Mouse (Mus musculus) lung, embryonic 14.5 days (tissue): ENCODE results near the gene Uba7. TPM values are rescaled to one million over a fixed set of nuclear protein-coding genes. Genes with fewer than 3 reads are reported as not detected.

Source experiments
- ATAC-seq: fragments of 200-750 bp; cut with Nextera tagmentation; 2 replicates; pipeline ENCODE4 v1.8.0; 2017; ENCODE audit warnings: mild to moderate bottlenecking, moderate TSS enrichment, moderate library complexity; ENCODE audit not compliant: insufficient read depth
- DNase-seq: peaks from one replicate; pipeline ENCODE4 v3.0.0-alpha.2; 2015
- H3K27ac ChIP-seq: fragments of 300-500 bp; sonication (generic); 2 replicates; pipeline ENCODE4 v1.5.1; 2014; ENCODE audit warnings: low read depth, mild to moderate bottlenecking, moderate library complexity
- H3K27me3 ChIP-seq: fragments of 300-500 bp; sonication (generic); 2 replicates; pipeline ENCODE4 v1.6.1; 2014; ENCODE audit warnings: low read length, control low read depth; ENCODE audit not compliant: insufficient read depth
- H3K36me3 ChIP-seq: fragments of 300-500 bp; sonication (generic); 2 replicates; pipeline ENCODE4 v1.6.1; 2014; ENCODE audit warnings: control low read depth; ENCODE audit not compliant: insufficient read depth
- H3K4me1 ChIP-seq: fragments of 300-500 bp; sonication (generic); 2 replicates; pipeline ENCODE4 v1.6.1; 2014; ENCODE audit warnings: antibody characterized with exemption, control low read depth; ENCODE audit not compliant: insufficient read depth
- H3K4me2 ChIP-seq: fragments of 300-500 bp; sonication (generic); 2 replicates; pipeline ENCODE4 v1.6.1; 2014; ENCODE audit warnings: mild to moderate bottlenecking
- H3K4me3 ChIP-seq: fragments of 300-500 bp; sonication (generic); 2 replicates; pipeline ENCODE4 v1.5.1; 2014; ENCODE audit warnings: low read depth, low read length
- H3K9ac ChIP-seq: fragments of 300-500 bp; sonication (generic); 2 replicates; pipeline ENCODE4 v1.6.1; 2014
- H3K9me3 ChIP-seq: fragments of 300-500 bp; sonication (generic); 2 replicates; pipeline ENCODE4 v1.6.1; 2016; ENCODE audit warnings: low read depth, low read length, control low read depth
- CTCF ChIP-seq: IDR thresholded peaks from 2 replicates; pipeline ENCODE4 v1.5.1; 2016; ENCODE audit warnings: antibody characterized with exemption, low read depth
- WGBS: fragments of 180-500 bp; shearing (Covaris S2); extraction: QIAGEN DNeasy Blood & Tissue Kit; methylation state at CpG from one replicate; pipeline ENCODE4 v1.1.7; 2014; 5-methylcytosine and 5-hydroxymethylcytosine counted together
- polyA plus RNA-seq: library from polyadenylated mRNA; unstranded; fragments of >200 nt; fragmentation: Nextera tagmentation; extraction: Ambion mirVana; gene quantifications from 2 replicates; pipeline ENCODE4 v1.2.1, GENCODE M21; 2014

Uba7 gene
- polyA plus RNA-seq, 1 experiment from 2014 or later: 18.1 TPM

DNA sequence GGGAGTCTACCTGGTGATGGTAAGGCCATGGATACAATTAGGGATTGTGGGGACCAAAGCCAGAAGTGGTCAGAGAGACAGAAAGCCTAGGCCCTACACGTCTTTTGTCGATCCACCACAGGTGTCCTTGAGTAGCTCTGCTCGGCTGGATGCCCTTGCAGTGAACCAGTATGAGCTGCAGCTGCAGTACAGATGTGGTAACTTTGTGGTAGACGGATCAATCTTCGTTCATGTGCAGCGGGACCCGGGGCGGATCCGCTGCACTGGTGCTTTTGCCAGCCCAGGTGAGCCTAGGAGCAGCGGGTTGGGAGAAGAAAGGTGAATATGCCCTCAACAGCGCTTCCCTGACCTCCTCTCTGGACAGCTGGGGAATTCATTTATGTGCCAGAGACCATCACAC, 17.7 kb downstream of the Uba7 start:
- Histone ChIP-seq H3K4me3 (no peak overlapping the region), H3K27me3 (no peaks in the 10 kb centered on the region), H3K4me2 (no peak overlapping the region), H3K9ac (no peak overlapping the region), H3K4me1 (no peaks in the 10 kb centered on the region), H3K9me3 (no peaks in the 10 kb centered on the region), H3K27ac (no peak overlapping the region), H3K36me3 (no peaks in the 10 kb centered on the region)
- ATAC-seq: no peak
- DNase-seq: no peak
- WGBS: 86% methylated on average over 11 of the region's 11 CpGs
- no peak for TF ChIP-seq CTCF

DNA sequence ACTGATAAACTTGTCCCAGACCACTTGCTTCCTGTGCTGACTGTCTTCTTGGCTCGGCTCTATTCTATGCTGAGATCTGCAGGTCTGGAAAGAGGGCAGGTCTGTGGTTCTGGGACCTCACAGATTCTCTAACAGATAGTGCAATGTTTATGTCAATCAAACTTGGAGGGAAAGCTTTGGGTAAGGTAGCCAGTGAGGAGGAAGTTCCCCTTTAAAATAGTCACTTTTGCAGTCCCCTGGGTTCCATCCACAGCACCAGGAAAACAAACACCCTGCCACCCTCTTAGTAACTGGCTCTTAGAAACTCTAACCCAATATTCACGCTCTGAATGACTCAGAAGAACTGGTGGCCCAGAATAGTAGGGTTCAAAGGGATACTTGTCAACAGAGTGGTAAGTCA, 19.2 kb downstream of the Uba7 start:
- ATAC-seq (no peak), DNase-seq (no peak)
- Histone ChIP-seq H3K9ac (no peak overlapping the region), H3K4me1 (no peaks in the 10 kb centered on the region), H3K4me3 (no peak overlapping the region), H3K27ac (no peak overlapping the region), H3K36me3 (no peaks in the 10 kb centered on the region), H3K27me3 (no peaks in the 10 kb centered on the region), H3K9me3 (no peaks in the 10 kb centered on the region), H3K4me2 (no peak overlapping the region)
- 39% methylated on average over 2 of the region's 2 CpGs for WGBS
- TF ChIP-seq CTCF: no peak

- WGBS: 92% methylated on average over 21 of the region's 21 CpGs
- TF ChIP-seq CTCF: no peak
- H3K4me3 ChIP-seq: no peak overlapping the region
- no peaks in the 10 kb centered on the region for H3K9me3 ChIP-seq
- H3K9ac ChIP-seq: no peak overlapping the region
- ATAC-seq (no peak), DNase-seq (no peak)
- H3K36me3 ChIP-seq: no peaks in the 10 kb centered on the region
- no peak overlapping the region for H3K4me2 ChIP-seq
- H3K27ac ChIP-seq: no peak overlapping the region
- no peaks in the 10 kb centered on the region for H3K27me3 ChIP-seq
- no peaks in the 10 kb centered on the region for H3K4me1 ChIP-seq
Measured at GRCm38 (mm10) chr9:107995513-107995912, 20.2 kb downstream of the Uba7 start.

- H3K27me3 ChIP-seq: no peaks in the 10 kb centered on the region
- H3K27ac ChIP-seq: no peak within 1 kb of the TSS
- no peak for DNase-seq
- 84% methylated on average over 5 of the region's 5 CpGs for WGBS
- no peaks in the 10 kb centered on the region for H3K36me3 ChIP-seq
- H3K9ac ChIP-seq: no peak within 1 kb of the TSS
- no peak within 1 kb of the TSS for H3K4me2 ChIP-seq
- H3K4me3 ChIP-seq: no peak within 1 kb of the TSS
- H3K4me1 ChIP-seq: no peaks in the 10 kb centered on the region
- ATAC-seq: no peak
- H3K9me3 ChIP-seq: no peaks in the 10 kb centered on the region
- no peak for TF ChIP-seq CTCF
Measured at GRCm38 (mm10) chr9:107996049-107996448, 20.7 kb downstream of the Uba7 start, which contains the start of gene Gm20662. Gene Gm20662, plus strand, starts transcription at chr9:107996349.

GRCm38 (mm10) chr9:108001922-108002770, 26.8 kb downstream of the Uba7 start, which contains the start of gene Ip6k1:
Gene Ip6k1, plus strand, starts transcription at chr9:108002501.
- TF ChIP-seq CTCF: no peak
- peak; percentile 100 for DNase-seq
- Histone ChIP-seq H3K4me1 (peaks cover 10% of the 10 kb centered on the region), H3K9ac (peak within 1 kb of the TSS; percentile 95), H3K9me3 (no peaks in the 10 kb centered on the region), H3K4me3 (peak within 1 kb of the TSS; percentile 99), H3K36me3 (no peaks in the 10 kb centered on the region), H3K4me2 (peak within 1 kb of the TSS; percentile 97), H3K27me3 (no peaks in the 10 kb centered on the region), H3K27ac (peak within 1 kb of the TSS; percentile 93)
- ATAC-seq: peak; percentile 99
- under 1% methylated on average over 51 of the region's 51 CpGs for WGBS

GRCm38 (mm10) chr9:108002778-108003530, 27.6 kb downstream of the Uba7 start:
- H3K4me2 ChIP-seq: peak overlapping the region; percentile 93
- no peaks in the 10 kb centered on the region for H3K27me3 ChIP-seq
- under 1% methylated on average over 50 of the region's 50 CpGs for WGBS
- peak overlapping the region; percentile 93 for H3K27ac ChIP-seq
- peak overlapping the region; percentile 99 for H3K4me3 ChIP-seq
- ATAC-seq (no peak), DNase-seq (peak; percentile 52)
- peak overlapping the region; percentile 95 for H3K9ac ChIP-seq
- peaks cover 10% of the 10 kb centered on the region for H3K4me1 ChIP-seq
- no peak for TF ChIP-seq CTCF
- no peaks in the 10 kb centered on the region for H3K36me3 ChIP-seq
- H3K9me3 ChIP-seq: no peaks in the 10 kb centered on the region

DNA sequence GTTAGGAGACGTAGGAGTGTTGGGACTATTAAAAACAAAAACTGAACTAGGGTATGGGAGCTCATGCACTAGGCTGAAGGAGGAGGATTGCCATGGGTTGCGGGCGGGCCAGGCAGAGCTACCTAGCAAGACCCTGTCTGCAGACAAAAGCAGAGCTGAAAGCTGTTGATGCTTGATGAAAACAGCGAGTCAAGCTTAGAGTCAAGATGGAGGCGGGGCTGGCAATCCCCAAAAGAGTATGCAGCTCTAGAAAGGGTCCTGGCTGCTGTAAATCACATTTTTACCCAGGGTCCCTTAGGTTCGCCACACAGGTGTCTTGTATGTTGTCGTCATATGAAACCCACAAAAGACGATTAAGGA, 28.2 kb downstream of the Uba7 start:
- DNase-seq (peak; percentile 27), ATAC-seq (no peak)
- H3K4me2 ChIP-seq: peak overlapping the region; percentile 93
- no peaks in the 10 kb centered on the region for H3K27me3 ChIP-seq
- no peaks in the 10 kb centered on the region for H3K36me3 ChIP-seq
- H3K9ac ChIP-seq: peak overlapping the region; percentile 95
- 0 out of 2 replicates have a peak overlapping the region, but pooled peaks have one; percentile 2 for H3K27ac ChIP-seq
- peak overlapping the region; percentile 99 for H3K4me3 ChIP-seq
- no peak for TF ChIP-seq CTCF
- no peaks in the 10 kb centered on the region for H3K9me3 ChIP-seq
- peaks cover 10% of the 10 kb centered on the region for H3K4me1 ChIP-seq
- WGBS: 10% methylated on average over 8 of the region's 8 CpGs
